Mouse (Mus musculus): Measurements from ENCODE around the gene Ndc1.
"Not testable (repeated sequence)": the region's sequence is repeated elsewhere in the genome, so short reads cannot be mapped to it uniquely, and the experiment has no call there.

Gene Ndc1

GRCm38 (mm10) chr4:107367567-107368314 lies at the start of gene Ndc1:
TSS of gene Ndc1 (plus strand) at chr4:107367784.
- peak; percentile 83 to 89 for DNase-seq (ENCODE audit: low spot score in 2 of 2)

GRCm38 (mm10) chr4:107318646-107319045 lies 48.9 kb upstream of the Ndc1 start:
- no peak for DNase-seq (ENCODE audit: low spot score in 2 of 2)

- DNase-seq (ENCODE audit: low spot score in 2 of 2): no peak
Observed at GRCm38 (mm10) chr4:107321041-107321440, 46.5 kb upstream of the Ndc1 start.

- no peak for DNase-seq (ENCODE audit: low spot score in 2 of 2)
Observed at GRCm38 (mm10) chr4:107323113-107323512, 44.5 kb upstream of the Ndc1 start.

- no peak for DNase-seq (ENCODE audit: low spot score in 2 of 2)
Observed at GRCm38 (mm10) chr4:107328530-107328929, 39.1 kb upstream of the Ndc1 start.

GRCm38 (mm10) chr4:107333514-107333913 lies 34.1 kb upstream of the Ndc1 start:
- DNase-seq (ENCODE audit: low spot score in 2 of 2): no peak

GRCm38 (mm10) chr4:107336356-107336755 lies 31.2 kb upstream of the Ndc1 start:
- no peak for DNase-seq (ENCODE audit: low spot score in 2 of 2)

GRCm38 (mm10) chr4:107337455-107337854 lies 30.1 kb upstream of the Ndc1 start:
- no peak for DNase-seq (ENCODE audit: low spot score in 2 of 2)

GRCm38 (mm10) chr4:107341354-107341753 lies 26.2 kb upstream of the Ndc1 start:
- DNase-seq (ENCODE audit: low spot score in 2 of 2): no peak

GRCm38 (mm10) chr4:107344612-107345011 lies 23.0 kb upstream of the Ndc1 start:
- peak in 1 of 2 experiments; percentile 48 for DNase-seq (ENCODE audit: low spot score in 2 of 2)

- DNase-seq (ENCODE audit: low spot score in 2 of 2): peak in 1 of 2 experiments; percentile 52
Observed at GRCm38 (mm10) chr4:107347221-107347620, 20.4 kb upstream of the Ndc1 start.

- DNase-seq (ENCODE audit: low spot score in 2 of 2): no peak
Observed at GRCm38 (mm10) chr4:107348529-107349310, 18.9 kb upstream of the Ndc1 start.

GRCm38 (mm10) chr4:107349311-107350008 lies 18.1 kb upstream of the Ndc1 start:
- DNase-seq (ENCODE audit: low spot score in 2 of 2): no peak

- no peak for DNase-seq (ENCODE audit: low spot score in 2 of 2)
Observed at GRCm38 (mm10) chr4:107351368-107351767, 16.2 kb upstream of the Ndc1 start.

- DNase-seq (ENCODE audit: low spot score in 2 of 2): no peak
Observed at GRCm38 (mm10) chr4:107353612-107354011, 14.0 kb upstream of the Ndc1 start.

- DNase-seq (ENCODE audit: low spot score in 2 of 2): no peak
Observed at GRCm38 (mm10) chr4:107354126-107354525, 13.5 kb upstream of the Ndc1 start.

- no peak for DNase-seq (ENCODE audit: low spot score in 2 of 2)
Observed at GRCm38 (mm10) chr4:107354543-107354942, 13.0 kb upstream of the Ndc1 start.

- DNase-seq (ENCODE audit: low spot score in 2 of 2): not testable (repeated sequence)
Observed at GRCm38 (mm10) chr4:107357172-107357571, 10.4 kb upstream of the Ndc1 start.

GRCm38 (mm10) chr4:107358460-107358859 lies 9.1 kb upstream of the Ndc1 start:
- no peak for DNase-seq (ENCODE audit: low spot score in 2 of 2)

- no peak for DNase-seq (ENCODE audit: low spot score in 2 of 2)
Observed at GRCm38 (mm10) chr4:107360457-107361145, 7.0 kb upstream of the Ndc1 start.

- no peak for DNase-seq (ENCODE audit: low spot score in 2 of 2)
Observed at GRCm38 (mm10) chr4:107362755-107363154, 4.8 kb upstream of the Ndc1 start.

- no peak for DNase-seq (ENCODE audit: low spot score in 2 of 2)
Observed at GRCm38 (mm10) chr4:107363573-107363972, 4.0 kb upstream of the Ndc1 start.

Data from spleen, postnatal 4 days (tissue).